In genomic region chr6:134932486-134933206, GRCm38 (mm10) we compare ENCODE assay signal across 8 mouse cellular contexts. TPM values are rescaled to one million over a fixed set of nuclear protein-coding genes. Genes with fewer than 3 reads are reported as not detected.
A peak's percentile ranks its signal among the peaks of the same experiment; 100 is the strongest.
DNase-seq lines count a peak whose midpoint lies in the region; ATAC-seq and TF ChIP-seq lines count a peak whose summit lies in the region.

No protein-coding gene starts in this region.

- no peaks in the 10 kb centered on the region for H3K27me3 ChIP-seq in heart, embryonic 13.5 days (replicated peaks)
- no peaks in the 10 kb centered on the region for H3K27me3 ChIP-seq in lung, embryonic 16.5 days (ENCODE audit: control insufficient read depth, insufficient read depth, low read depth, low read length)
- no peaks in the 10 kb centered on the region for H3K27me3 ChIP-seq in liver, postnatal 0 days (ENCODE audit: insufficient read depth, low read length)

- no peak for TF ChIP-seq EP300 in liver, postnatal 0 days (IDR thresholded peaks at IDR 0.05; ENCODE audit: low read depth)

- no peak overlapping the region for H3K4me3 ChIP-seq in heart, embryonic 13.5 days
- H3K4me3 ChIP-seq in lung, embryonic 16.5 days (ENCODE audit: low read length) = peak overlapping the region; percentile 6; the same call in 1 of the 2 replicates
- peak overlapping the region; percentile 73; the same call in 1 of the 2 replicates for H3K4me3 ChIP-seq in liver, postnatal 0 days (ENCODE audit: low read depth, low read length)

- H3K27ac ChIP-seq in heart, embryonic 13.5 days (replicated peaks) = no peak overlapping the region
- H3K27ac ChIP-seq in lung, embryonic 16.5 days (ENCODE audit: low read length) = no peak overlapping the region
- H3K27ac ChIP-seq in liver, postnatal 0 days (ENCODE audit: low read depth) = no peak overlapping the region

- no peak for TF ChIP-seq CTCF in liver, postnatal 0 days (IDR thresholded peaks at IDR 0.05; ENCODE audit: low read depth)

- H3K4me1 ChIP-seq in heart, embryonic 13.5 days = peaks cover 41% of the 10 kb centered on the region
- peaks cover 18% of the 10 kb centered on the region for H3K4me1 ChIP-seq in lung, embryonic 16.5 days (replicated peaks; ENCODE audit: control insufficient read depth, insufficient read depth, low read length)
- H3K4me1 ChIP-seq in liver, postnatal 0 days (ENCODE audit: insufficient read depth) = peaks cover 15% of the 10 kb centered on the region

- 62% methylated on average over 12 of the region's 12 CpGs for WGBS in heart, embryonic 13.5 days
- 44% methylated on average over 12 of the region's 12 CpGs for WGBS in lung, embryonic 16.5 days
- 63% methylated on average over 12 of the region's 12 CpGs for WGBS in liver, postnatal 0 days (ENCODE audit: insufficient replicate concordance)

- H3K4me2 ChIP-seq in heart, embryonic 13.5 days = peak overlapping the region; percentile 42
- H3K4me2 ChIP-seq in lung, embryonic 16.5 days (ENCODE audit: low read depth, low read length) = peak overlapping the region; percentile 38
- H3K4me2 ChIP-seq in liver, postnatal 0 days (ENCODE audit: low read depth, low read length) = peak overlapping the region; percentile 90

- H3K9me3 ChIP-seq in heart, embryonic 13.5 days = no peaks in the 10 kb centered on the region
- no peaks in the 10 kb centered on the region for H3K9me3 ChIP-seq in lung, embryonic 16.5 days (ENCODE audit: control insufficient read depth, low read length)
- no peaks in the 10 kb centered on the region for H3K9me3 ChIP-seq in liver, postnatal 0 days (ENCODE audit: low read length)

- DNase-seq in heart, adult 8-10 months (ENCODE audit: low spot score) = no peak
- no peak for DNase-seq in lung, adult 18-20 months
- no peak for DNase-seq in liver, postnatal 0 days
- DNase-seq in right cerebral cortex, postnatal 14 days = no peak
- DNase-seq in adrenal gland, adult (ENCODE audit: inconsistent age in 2 of 2, low spot score in 1 of 2) = no peak

- peaks cover 7% of the 10 kb centered on the region; the same call in 1 of the 2 replicates for H3K36me3 ChIP-seq in heart, embryonic 13.5 days
- no peaks in the 10 kb centered on the region for H3K36me3 ChIP-seq in lung, embryonic 16.5 days (ENCODE audit: control insufficient read depth, insufficient read depth, low read length)
- peaks cover 11% of the 10 kb centered on the region for H3K36me3 ChIP-seq in liver, postnatal 0 days (replicated peaks; ENCODE audit: insufficient read depth, low read length)

- ATAC-seq in heart, embryonic 13.5 days (ENCODE audit: extremely low read depth, insufficient number of reproducible peaks, low FRiP score, low TSS enrichment) = no peak
- ATAC-seq in lung, embryonic 16.5 days (ENCODE audit: low read depth) = no peak
- ATAC-seq in activated CD4-positive, CD25-positive, alpha-beta regulatory T cell, adult 4 months = peak; percentile 18
- ATAC-seq in liver, postnatal 0 days = no peak

- peak overlapping the region; percentile 65 for H3K9ac ChIP-seq in heart, embryonic 13.5 days
- H3K9ac ChIP-seq in lung, embryonic 16.5 days (ENCODE audit: low read length) = peak overlapping the region; percentile 7; the same call in 1 of the 2 replicates
- peak overlapping the region; percentile 12; the same call in 1 of the 2 replicates for H3K9ac ChIP-seq in liver, postnatal 0 days (replicated peaks)

RNA-seq across cellular contexts. Expression of gene Cdkn1b, which starts 12.4 kb away (rescaled TPM):
- 14.4 and 17.4 TPM in 2 replicates for polyA plus RNA-seq in heart, embryonic 13.5 days (2015; fragmentation: Nextera tagmentation; extraction: Ambion mirVana)
- 10 to 100 TPM; 29.5 to 43.4 (median 38.7) TPM for total RNA-seq in heart, adult 8-10 months (2022)
- polyA plus RNA-seq in lung, embryonic 16.5 days (2015; fragmentation: Nextera tagmentation; extraction: Ambion mirVana) = 20.0 and 21.7 TPM in 2 replicates
- polyA plus RNA-seq in activated CD4-positive, CD25-positive, alpha-beta regulatory T cell, adult 4 months (2017; shearing (Covaris generic)) = 10 to 100 TPM; 38.9 to 48.9 TPM
- 10.9 and 14.1 TPM in 2 replicates for polyA plus RNA-seq in liver, postnatal 0 days (2015; fragmentation: Nextera tagmentation; extraction: Ambion mirVana)

RNA-seq across cellular contexts. Expression of gene Gpr19, which starts 34.3 kb away (rescaled TPM):
- polyA plus RNA-seq in heart, embryonic 13.5 days (2015; fragmentation: Nextera tagmentation; extraction: Ambion mirVana) = 8.5 and 8.6 TPM in 2 replicates
- total RNA-seq in heart, adult 8-10 months (2022) = 1 to 10 TPM; 2.6 to 5.8 (median 3.9) TPM
- polyA plus RNA-seq in lung, embryonic 16.5 days (2015; fragmentation: Nextera tagmentation; extraction: Ambion mirVana) = 10.4 and 11.7 TPM in 2 replicates
- 1 to 10 TPM; 3.3 to 8.7 TPM for polyA plus RNA-seq in activated CD4-positive, CD25-positive, alpha-beta regulatory T cell, adult 4 months (2017; shearing (Covaris generic))
- polyA plus RNA-seq in liver, postnatal 0 days (2015; fragmentation: Nextera tagmentation; extraction: Ambion mirVana) = 4.6 and 4.8 TPM in 2 replicates

RNA-seq across cellular contexts. Expression of gene Apold1, which starts 48.9 kb away (rescaled TPM):
- polyA plus RNA-seq in heart, embryonic 13.5 days (2015; fragmentation: Nextera tagmentation; extraction: Ambion mirVana) = 6.8 and 7.8 TPM in 2 replicates
- 1 to 10 TPM; 4.8 to 7.5 (median 5.6) TPM for total RNA-seq in heart, adult 8-10 months (2022)
- polyA plus RNA-seq in lung, embryonic 16.5 days (2015; fragmentation: Nextera tagmentation; extraction: Ambion mirVana) = 1.8 and 1.9 TPM in 2 replicates
- polyA plus RNA-seq in activated CD4-positive, CD25-positive, alpha-beta regulatory T cell, adult 4 months (2017; shearing (Covaris generic)) = under 1 TPM; 0.09 to 0.17 TPM
- 2.4 and 2.5 TPM in 2 replicates for polyA plus RNA-seq in liver, postnatal 0 days (2015; fragmentation: Nextera tagmentation; extraction: Ambion mirVana)

Comparison
In these comparisons a context has a peak if more than half of its experiments do, and no peak if none do; other contexts are left out.
1. H3K4me2 ChIP-seq: peak in every context shown above with its lines; median percentile 90 in liver, postnatal 0 days; 42 in heart, embryonic 13.5 days; 38 in lung, embryonic 16.5 days.
2. H3K9ac ChIP-seq: peak in every context shown above with its lines; median percentile 65 in heart, embryonic 13.5 days; 12 in liver, postnatal 0 days; 7 in lung, embryonic 16.5 days.